Mouse (Mus musculus) telencephalon, adult 2 months (tissue): ENCODE data around the gene Vill.

Source experiments
- DNase-seq: peaks from one replicate; pipeline ENCODE4 v3.0.0-alpha.2; 2011; ENCODE audit warnings: low read depth, low spot score

The Vill gene

DNA sequence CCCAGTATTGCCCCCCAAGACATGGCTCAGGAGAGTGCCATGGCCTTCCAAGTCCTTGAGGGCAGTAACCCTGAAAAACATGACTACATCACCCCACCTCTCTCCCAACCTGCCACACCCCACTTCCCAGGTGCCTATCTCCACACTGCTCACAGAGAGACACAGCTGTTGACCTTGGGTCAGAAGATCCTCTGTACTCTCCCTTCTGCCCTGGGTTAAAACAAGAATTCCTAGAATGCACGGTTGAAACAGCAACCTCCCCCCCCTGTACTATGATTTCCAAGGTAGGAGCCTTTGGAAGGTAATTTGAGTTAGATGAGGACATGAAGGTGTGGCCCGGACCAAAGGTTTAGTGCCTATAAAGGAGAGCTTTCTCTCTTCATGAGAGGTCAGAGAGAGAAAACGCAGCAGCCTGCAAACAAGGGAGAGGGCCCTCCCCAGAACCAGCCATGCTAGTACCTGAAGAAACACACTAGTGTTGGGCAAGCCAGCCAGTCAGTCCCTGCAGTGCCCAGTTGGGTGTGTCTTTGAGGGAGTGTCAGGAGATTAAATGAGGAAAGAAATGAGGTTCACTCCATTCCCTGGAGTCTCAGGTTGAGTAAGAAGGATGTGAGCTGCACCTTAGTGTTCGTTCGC, 27.6 kb downstream of the Vill start:
- no peak for DNase-seq

DNA sequence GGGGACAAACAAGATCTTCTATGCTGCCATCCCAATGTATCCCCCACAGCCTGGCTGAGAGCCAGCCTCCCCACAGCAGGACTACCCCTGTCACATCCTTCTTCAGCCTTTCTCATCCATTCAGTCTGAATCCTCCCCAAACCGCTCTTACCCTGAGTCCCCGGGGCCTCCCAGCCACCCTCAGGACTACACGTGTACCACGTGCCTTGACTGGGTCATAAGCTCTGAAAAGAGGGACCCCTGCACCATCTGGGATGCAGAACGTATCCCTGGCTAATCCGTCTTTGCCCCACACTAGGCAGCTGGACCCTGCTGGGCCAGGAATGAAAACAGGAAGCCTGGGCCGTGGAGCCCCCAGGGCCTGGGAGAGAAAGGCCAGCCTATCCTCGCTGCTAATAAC, 29.5 kb downstream of the Vill start:
- no peak for DNase-seq

DNA sequence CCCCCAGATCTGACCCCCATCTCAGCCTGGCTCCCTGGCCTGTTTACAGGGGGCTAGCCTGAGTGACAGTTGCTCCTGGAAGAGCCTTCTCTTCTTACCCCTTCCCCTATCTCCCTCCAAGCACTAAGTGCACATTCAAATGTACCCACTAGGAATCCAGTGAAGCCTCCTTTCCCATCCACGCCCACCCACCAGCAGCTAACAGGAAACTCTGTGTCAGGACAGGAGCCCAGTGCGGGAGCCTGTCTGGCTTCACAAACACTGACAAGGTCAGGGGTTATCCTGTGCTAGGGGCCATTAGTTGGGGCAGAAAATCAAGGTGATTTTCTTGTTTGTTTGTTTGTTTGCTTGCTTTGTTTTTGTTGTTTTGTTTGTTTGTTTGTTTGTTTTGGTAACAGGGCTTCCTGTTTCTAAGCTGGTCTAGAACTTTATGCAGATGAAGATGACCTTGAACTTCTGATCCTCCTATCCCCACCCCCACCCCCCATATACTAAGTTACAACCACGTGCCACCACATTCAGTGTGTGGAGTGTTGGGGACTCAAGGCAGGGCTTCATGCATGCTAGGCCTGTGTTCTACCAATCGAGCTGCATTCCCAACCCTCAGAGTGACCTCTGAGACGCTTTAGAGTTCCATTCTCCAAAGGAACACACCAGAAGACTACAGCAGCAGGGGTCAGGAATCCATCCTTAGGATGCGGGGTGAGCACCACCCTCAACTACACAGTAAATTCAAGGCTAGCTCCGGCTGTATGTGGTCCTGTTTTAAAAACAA, 30.3 kb downstream of the Vill start:
- no peak for DNase-seq

- DNase-seq, result no peak
These were observed 31.4 kb downstream of the Vill start for GRCm38 (mm10) chr9:119083966-119084365.

- DNase-seq, result no peak
These were observed 33.9 kb downstream of the Vill start for GRCm38 (mm10) chr9:119086451-119086850.

- no peak for DNase-seq
These were observed 34.7 kb downstream of the Vill start for GRCm38 (mm10) chr9:119087309-119087708.

- DNase-seq, result no peak
These were observed 35.7 kb downstream of the Vill start for GRCm38 (mm10) chr9:119088148-119088801.

- no peak for DNase-seq
These were observed 36.9 kb downstream of the Vill start for GRCm38 (mm10) chr9:119089437-119089836.

DNA sequence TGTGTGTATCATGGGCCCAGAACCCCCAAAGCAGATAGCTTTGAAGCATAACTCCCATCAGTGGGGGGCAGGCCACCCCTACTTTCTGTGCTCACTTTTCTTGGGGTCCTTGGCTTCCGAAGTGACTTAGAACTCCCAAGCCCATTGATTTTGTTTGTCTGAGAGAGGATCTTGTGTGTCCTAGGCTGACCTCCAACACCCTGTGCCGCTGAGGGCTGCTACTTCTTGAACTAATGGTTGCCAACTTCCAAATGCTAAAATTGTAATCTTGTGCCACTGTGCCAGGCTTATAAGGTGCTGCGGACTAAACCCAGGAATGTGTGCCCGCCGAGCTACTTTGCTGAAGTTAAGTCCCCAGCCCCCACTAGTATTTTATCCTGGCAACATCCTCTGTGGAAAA, 37.9 kb downstream of the Vill start:
- no peak for DNase-seq

- DNase-seq, result no peak
These were observed 39.2 kb downstream of the Vill start for GRCm38 (mm10) chr9:119091581-119092310.

DNA sequence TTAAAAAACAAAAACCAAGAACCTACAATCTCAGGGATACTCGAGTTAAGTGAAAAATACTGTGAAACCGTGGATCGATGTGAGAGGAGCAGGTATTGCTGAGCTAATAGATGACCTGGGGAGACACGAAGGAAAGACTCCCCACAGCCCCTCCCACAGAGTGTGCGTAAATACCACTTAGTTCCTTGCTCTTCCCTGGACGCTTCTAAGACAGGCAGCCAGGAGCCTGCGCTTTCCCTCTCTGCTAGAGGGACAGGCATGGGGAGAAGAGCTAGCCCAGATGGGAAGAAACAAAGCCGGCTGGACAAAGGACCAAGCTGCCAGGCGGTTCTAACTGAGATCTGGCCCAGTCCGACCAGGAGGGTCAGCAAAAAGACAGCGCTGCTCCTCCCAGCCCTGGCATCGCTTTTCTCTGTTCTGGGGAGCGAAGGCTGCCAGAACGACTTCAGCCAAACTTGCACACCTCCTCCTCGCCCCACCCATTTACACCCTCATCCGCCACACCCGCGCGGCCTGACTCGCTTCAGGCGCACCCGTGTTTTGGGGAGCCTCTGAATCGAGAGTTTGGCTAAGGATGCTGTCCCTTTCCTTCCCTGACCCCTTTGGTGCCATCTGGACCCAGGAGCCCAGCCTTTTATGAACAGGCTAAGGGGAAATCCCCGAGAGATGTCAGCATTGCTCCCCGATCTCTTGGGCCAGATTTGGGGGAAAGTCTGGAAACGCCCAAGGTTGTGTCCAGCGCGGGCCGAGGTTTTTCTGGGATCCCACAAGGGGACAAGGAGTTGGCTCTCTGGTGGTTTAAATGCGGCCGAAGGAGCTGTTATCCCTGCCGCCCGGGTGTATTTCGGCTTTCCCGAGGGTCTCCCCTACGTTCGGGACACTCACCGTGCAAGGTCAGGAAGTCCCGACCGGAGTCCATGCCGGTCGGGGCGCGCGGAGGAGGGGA, 40.2 kb downstream of the Vill start:
- DNase-seq, result no peak

- DNase-seq, result peak; percentile 33
These were observed 41.1 kb downstream of the Vill start, which contains the start of gene Plcd1 for GRCm38 (mm10) chr9:119093419-119094295. Gene Plcd1 (minus strand): TSS chr9:119093502.

DNA sequence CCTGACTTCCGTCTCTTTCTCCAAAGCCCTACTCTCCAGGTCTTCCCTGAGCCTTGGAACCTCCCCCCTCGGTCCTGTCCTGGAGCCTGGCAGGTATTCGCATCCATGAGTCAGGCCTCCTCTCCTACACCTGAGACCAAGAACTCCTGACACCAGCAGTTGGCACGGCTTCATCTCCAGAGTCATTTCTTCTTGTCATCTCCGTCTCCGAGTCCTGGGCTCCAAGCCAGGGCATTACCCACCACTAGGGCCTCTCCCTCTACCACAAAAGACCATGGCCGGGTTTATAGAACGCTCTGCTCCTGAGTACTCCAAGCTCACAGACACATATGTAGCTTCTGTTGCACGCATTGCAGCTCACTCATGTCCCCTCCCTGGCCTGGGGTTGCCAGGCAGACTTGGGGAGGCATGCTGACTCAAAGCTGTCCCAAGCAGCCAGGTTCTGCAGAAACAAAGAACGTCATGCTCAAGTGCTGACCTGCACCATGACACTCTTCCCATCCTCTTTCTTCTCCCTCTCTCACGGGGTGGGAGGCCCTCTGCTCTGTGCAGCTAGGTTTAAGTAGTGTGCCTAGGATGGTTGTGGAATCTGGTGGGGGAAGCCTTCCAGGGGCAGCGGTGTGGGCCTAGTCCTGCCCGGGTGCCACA, 42.0 kb downstream of the Vill start:
- DNase-seq, result no peak

DNA sequence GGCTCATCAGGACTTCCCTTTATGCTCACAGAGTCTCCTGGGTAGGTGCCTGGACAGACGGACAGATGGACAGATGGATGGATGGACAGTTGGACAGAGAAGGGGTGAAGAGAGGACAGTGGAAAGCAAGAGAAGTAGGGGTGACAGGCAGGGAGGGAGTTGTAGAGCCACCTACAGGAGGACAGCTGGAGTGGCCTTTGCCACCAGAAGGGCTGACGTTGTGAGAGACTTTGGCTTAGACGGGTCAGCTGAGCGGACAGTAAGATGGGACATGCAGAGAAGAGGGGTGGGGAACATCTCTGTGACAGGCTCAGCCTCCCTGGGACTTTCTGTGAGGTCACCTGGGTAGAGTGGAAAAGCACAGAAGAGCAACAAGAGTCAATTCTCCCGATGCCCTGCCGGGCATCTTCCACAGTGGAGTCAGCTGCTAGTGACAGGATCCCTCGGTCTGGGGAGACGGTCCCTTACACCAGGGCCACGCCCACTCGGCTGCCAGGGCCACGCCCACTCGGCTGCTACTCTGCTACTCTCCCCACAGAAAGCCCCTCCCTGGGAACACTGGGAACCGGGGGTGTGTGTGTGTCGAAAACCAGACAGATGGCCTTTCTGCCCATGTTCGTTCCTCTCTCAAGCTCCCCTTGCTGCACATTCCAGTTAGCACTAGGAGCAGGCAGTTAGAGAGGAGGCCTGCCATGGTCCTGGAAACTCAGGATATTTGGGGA, 47.8 kb downstream of the Vill start:
- DNase-seq, result no peak

DNA sequence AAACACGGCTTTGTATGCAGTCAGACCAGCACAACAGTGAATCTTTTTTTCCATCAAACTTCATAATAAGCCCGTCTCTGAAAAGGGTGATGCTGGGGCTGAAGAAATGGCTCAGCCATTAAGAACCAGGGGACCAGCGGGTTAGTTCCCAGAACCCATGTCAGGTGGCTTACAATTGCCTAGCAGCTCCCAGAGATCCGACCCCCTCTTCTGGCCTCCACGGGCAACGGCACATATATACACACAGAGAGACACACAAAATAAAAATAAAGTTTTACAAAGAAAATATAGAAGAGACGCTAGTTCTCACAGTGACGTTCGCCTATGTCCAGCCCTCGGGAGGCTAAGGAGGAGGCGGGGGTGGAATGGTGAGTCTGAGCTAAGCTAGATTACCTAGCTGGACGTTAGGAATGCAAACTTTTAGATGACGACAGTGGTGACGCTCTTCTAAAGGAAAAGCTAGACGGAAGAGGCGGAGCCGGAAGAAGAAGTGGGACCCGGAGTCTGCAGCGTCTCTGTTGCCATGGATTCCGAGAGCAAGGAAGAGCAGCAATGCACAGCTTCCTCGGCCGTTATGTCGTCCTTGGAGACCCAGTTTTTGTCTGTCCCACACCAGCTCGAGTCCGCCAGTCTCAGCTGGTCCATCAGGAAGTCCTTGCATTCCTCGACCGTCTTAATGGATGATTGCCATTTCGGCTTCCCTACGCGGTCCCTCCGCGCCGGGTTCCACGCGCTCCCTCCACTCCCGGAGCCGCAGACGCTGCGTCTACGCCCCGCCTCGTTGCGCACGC, 49.6 kb downstream of the Vill start, which contains the start of gene Dlec1:
Gene Dlec1 (plus strand): TSS at position 487 of the 791 bp plus-strand sequence.
- peak; percentile 91 for DNase-seq

DNA sequence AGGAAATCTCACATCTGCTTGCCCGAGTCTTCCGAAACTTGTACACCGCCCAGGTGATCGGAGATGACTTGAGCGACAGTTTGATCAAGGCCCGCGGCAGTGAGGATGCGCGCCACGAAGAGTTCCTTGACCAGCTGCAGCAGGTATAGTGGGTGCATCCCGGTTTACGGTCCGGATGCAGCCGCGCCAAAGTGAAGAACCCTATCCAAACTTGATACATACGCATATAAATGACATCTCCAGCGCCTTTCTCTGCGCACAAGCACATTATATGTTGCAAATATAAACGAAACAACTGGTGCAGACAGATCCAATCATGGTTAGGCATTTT, 50.2 kb downstream of the Vill start:
- no peak for DNase-seq

- DNase-seq, result no peak
These were observed 55.0 kb downstream of the Vill start for GRCm38 (mm10) chr9:119107566-119107965.
